Mouse (Mus musculus) spleen, postnatal 36 days (tissue): Measurements from ENCODE around the gene Acox1.

Experiments used
- DNase-seq, 2 experiments: peaks; one replicate each; pipeline ENCODE4 v3.0.0; 2022; ENCODE audit warnings: low spot score in 2 of 2, mixed read lengths in 1 of 2

Gene Acox1

DNA sequence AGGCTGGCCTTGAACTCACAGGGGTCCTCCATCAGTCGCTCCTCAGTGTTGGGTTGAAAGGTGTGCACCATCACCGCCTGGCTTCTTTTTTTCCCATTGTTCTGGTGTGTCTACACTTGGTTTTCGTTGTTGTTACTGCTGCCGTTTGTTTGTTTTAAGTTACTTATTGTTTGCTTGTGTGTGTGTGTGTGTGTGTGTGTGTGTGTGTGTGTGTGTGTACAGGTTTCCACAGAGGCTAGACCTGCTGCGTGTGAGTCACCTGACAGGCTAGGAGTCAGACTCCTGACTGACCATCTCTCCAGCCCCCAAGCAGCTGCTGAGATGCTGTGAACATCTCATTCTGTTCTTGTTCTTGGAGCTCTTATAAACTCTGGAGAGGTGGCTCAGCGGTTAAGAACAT, 14.0 kb upstream of the Acox1 start:
- DNase-seq = no peak

DNA sequence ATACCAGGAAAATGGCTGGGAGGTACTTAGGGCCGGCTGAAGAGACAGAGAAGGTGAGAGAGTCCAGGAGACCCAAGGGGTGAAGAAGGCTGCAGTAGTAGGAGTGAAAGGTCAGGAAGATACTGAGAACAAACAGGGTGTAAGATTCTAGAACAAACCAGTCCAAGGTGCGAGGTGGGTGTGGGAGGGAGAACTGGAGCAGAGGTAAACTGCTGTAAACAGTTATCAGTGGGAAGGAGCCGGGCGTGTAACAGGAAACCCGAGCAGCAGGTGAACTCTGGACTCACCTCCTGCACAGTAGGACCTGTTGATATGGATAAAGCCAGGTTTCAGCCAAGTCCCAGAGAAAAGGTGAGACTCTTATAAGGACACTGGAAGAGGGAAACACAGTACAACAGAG, 11.9 kb upstream of the Acox1 start:
- no peak for DNase-seq

DNA sequence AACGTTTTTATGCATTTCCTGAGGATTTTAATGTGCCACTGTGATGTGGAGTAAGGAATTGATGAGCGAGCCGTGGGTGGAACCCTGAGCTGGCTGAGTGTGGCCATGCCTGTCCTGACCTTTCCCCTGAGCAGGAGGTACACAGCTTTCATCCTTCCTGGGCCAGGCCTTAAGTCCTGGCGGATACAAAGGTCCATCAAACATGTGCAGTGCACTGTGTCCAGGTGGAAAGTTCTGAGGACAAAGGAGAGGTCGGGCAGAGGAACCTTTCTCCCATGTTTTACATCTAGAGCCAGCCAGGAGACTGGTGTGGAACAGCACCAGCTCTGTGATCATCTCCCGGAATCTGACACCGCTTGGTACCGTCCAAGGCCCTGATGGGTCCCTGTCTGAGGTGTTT, 10.4 kb upstream of the Acox1 start:
- DNase-seq = no peak

DNA sequence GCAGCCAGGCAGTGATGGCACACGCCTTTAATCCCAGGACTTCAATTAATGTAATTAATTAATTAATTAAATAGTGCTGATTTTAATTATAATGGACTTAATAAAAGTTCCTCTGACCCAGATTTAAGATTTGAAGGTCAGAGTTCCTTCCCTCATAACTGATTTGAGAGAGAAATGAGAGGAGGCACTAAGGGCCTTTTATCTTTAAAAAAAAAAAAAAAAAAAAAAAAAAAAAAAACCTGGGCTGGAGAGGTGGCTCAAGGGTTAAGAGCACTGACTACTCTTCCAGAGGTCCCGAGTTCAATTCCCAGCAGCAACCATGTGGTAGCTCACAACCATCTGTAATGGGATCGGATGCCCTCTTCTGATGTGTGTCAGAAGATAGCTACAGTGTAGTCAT, 9.8 kb upstream of the Acox1 start:
- no peak for DNase-seq

DNA sequence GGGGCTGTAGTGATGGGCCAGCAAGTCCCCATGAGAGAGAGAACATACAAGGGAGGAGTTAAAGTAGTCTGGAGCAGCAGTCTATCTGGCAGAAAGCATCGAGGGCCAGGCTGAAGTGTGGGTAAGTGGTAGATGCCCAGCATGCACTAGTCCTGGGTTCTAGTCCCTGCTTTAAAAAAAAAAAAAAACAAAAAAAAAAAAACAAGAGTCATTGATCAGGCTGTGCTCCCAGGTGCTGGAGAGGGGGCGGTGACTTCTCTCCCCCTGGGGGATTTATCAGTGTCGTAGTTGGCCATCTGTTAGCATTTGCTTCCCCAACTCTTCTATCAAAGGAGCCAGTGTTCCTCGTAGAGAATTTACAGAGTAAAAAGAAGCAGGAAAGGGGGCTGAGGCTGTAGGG, 7.8 kb upstream of the Acox1 start:
- no peak for DNase-seq

DNA sequence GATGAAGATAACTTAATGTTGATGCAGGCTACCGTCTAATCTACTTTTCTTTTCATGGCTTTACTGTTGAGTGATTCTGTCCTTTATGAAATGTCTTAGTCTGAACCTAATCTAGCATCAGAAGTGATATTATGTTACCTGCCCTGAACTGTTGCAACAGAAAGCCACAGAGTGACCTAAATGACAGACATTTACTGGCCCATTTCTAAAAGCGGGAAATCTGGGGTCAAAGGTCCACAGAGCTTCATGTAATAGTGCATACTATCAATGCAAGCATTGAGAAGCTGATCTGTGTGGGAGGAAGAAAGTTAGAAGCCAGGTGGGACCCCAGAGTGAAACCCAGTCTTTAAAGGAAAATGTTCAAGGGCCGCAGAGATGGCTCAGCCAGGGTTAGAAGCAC, 4.3 kb upstream of the Acox1 start:
- no peak for DNase-seq

DNA sequence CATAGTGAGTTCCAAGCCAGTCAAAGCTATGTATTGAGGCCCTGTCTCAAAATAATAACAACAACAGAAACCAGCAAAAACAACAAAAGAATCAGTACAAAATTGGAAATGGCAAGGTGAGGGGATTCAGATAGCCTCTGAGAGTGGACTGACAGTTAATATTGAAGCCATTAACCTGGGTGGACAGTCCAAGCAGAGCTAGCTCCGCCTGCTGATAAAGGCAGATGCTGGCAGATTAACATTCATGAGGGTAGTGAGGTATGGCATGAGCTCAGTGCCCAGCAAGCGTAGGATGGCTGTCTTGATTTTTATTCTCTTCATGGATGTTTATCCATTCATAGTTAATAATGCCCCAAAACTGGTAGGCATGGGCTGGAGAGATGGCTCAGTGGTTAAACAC, 2.3 kb upstream of the Acox1 start:
- no peak for DNase-seq

DNA sequence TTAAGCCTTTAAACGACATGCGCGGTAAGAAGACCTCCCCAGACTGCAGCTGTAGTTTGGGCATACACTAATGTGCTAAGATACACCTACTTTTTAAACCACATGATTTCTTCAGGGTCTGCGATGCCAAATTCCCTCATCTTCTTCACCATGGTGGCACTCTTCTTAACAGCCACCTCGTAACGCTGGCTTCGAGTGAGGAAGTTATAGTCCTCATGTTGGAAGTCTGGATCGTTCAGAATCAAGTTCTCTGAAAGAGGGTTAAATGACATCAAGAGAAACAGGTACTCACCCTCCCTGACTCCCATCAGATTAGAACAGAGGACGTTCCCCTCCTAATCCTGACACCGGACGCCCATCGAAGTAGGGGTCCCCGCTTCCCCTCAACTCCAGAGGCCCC, 713 bp downstream of the Acox1 start:
- DNase-seq = no peak

DNA sequence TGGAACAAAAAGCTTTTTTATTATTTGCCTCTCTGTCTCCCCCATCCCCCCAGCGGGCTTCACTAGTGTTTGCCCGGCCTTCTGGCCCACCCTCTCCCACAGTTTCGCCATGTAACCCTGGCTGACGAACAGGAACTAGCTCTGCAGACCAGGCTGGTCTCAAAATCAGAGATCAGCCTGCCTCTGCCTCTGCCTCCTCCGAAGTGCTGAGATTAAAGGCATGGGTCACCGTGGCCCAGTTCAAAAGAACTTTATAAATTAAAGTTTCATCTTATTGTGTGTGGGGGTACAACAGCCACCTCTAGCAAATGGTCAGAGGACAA, 1.3 kb downstream of the Acox1 start:
- no peak for DNase-seq

DNA sequence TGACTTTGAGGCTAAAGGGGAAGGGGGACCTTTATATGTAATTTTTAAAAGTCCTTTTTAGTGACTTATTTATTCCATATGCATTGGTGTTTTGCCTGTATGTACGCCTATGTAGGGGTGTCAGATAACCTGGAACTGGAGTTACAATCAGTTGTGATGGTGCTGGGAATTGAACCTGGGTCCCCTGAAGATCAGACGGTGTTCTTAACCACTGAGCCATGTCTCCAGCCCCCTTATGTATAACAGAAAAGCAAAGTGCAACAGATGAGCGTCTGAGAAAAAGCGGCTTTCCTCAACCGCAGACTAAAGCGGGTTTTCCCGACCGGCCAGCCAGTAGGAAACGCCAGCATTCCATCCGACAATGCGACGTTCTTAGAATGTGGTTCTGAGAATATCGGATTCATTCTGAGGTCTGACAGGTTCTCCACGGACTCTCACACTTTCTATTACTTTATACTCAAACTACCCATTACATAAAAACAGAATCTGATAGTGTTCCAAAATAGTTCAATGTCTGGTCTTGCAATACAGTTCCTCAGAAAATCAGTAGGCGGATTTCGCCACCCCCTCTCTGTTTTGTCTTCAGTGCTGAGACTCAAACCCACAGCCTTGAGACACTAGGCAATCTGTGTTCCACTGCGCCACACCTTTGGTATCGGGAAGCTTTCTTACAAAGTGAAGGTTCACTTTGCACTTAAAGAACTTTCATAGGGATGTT, 1.8 kb downstream of the Acox1 start:
- DNase-seq = no peak

DNA sequence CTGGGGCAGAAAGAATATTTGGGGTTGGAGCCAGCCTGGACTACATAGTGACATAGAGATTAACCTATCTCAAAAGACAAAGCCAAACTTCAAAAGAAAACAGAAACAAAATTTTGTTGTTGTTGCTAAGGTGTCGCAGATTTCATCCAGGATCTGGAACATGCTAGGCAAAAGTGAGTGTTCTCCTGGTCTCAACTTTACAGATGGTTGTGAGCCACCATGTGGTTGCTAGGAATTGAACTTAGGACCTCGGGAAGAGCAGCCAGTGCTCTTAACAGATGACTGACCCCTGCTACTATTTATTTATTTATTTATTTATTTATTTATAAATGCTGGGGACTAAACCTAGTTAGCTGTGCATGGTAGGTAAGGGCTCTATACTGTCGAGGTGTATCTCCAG, 2.5 kb downstream of the Acox1 start:
- no peak for DNase-seq

DNA sequence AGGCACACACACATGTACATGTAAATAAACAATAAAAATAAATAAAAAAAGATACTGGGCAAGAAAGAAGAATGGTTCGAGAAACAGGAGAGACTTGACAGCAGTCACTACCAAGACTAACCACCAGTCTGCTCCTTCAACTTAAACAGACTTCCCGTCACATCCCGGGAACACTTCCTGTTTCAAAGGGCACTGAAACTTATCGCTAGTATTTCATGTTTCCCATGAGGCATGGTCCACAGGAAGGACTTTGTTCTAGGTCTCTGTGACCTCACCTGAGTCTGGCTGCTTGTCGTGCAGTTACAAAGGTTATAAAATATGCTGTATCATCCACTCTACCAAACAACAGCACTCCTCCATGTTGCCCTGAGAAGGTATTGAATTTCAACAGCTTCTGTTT, 3.6 kb downstream of the Acox1 start:
- DNase-seq = no peak

DNA sequence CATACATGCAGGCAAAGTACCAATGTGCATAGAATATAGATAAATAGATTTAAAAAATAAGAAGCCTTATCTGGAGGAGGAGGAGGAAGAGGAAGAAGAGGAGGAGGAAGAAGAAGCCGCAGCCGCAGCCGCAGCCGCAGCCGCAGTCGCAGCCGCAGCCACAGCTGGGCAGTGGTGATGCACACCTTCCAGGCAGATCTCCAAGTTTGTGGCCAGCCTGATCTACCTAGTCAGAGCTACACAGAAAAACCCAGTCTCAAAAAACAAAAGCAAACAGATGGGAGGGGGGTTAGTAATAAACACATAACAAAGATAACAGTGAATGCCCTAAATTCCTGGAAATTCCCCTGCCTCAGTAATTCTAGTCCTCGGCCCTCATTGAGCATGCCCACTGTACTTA, 4.2 kb downstream of the Acox1 start:
- DNase-seq = no peak

DNA sequence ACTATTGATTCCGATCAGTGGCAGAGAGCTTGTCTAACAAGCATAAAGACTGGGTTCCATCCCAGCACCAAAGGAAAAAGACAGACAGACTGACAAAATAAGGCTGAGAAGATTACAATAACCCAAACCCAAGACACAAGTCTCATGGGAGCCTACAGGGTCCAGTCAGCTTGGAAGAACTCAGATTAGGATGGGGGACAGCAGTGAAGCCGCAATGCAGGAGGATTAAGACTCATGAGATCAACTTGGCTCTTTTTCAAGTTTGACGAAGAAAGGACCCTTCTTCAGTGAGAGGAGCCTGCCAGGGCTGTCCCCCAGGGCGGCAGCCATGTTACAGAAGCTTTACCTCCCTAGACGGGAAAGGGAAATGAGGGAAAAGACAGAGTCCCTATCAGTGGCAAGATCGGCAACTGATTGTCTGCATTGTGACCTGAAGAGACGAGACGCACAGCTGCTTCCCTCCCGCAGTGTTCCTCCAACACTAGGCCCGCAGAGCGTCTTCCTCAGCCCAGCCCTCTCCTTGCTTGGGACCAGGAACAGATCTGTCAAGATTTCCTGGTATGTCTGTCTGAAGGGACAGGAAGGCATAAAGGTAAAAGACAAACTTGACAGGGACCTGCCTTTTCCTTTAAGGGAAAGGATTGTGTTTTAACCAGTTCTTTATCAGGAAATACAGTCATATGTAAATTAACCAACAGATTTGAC, 11.5 kb downstream of the Acox1 start:
- DNase-seq = no peak

DNA sequence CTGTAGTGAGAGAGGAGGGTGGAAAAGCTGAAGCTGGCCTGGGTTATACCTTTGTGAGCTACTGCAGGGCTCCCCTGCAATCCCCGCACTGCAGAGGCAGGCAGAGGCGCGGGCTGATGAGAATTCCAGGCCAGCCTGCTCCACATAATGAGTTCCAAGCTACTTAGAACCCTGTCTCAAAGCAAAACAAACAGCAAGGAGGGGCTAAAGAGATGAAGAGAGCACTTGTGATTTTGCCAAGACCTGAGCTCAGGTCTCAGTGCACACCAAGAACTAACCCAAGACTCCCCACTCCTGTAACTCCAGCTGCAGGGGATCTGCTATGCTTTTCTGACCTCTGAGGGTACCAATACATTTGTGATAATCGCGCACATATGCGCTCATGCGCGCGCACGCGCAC, 12.5 kb downstream of the Acox1 start:
- no peak for DNase-seq

DNA sequence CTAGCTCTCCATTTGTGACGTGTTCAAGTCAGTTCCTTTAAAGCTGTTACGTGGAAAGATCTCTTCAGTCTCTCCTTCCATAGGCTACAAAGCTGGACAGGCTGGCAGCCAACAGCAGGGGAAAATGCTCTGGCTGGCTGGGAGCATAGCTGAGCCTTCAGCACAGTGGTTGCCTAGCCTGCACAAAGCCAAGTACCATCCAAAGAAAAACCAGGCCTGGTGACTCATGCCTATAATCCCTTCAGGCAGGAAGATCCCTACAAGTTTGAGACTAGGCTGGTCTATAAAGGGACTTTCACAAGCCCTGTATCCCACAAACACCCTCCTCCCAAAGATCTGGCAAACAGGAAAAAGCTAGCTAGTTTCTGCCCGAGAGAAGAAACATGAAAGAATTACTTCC, 13.0 kb downstream of the Acox1 start:
- DNase-seq = no peak

DNA sequence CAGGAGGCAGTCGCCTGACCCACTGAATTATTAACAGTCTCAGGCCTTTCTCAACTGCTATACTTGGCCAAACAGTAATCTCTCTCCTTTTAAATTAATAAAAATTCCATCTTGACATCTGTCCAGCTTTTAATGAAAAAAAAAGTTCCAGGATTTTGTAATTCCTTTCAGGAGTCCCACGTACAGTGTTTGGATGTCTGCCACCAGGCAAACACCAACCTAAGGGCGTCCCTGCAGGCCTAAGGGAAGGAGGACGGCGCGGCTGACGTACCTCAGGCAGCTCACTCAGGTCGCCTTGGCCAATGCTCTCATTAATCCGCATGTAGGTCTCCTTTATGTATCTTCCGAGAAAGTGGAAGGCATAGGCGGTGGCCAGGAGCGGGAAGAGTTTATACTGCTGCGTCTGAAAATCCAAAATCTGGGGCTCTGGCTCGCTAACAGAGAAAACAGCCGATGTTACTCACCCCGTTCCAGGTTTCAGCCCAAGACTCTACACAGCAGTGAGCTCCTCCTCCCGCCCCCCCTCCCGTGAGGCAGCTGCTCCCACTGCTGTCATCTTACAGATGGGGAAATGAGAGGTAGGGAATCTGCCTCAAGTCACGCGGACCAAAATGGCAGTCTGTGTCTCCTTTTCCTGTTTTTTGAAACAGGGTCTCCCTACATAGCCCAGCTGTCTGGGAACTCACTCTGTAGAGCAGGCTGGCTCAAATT, 20.3 kb downstream of the Acox1 start:
- DNase-seq = no peak

DNA sequence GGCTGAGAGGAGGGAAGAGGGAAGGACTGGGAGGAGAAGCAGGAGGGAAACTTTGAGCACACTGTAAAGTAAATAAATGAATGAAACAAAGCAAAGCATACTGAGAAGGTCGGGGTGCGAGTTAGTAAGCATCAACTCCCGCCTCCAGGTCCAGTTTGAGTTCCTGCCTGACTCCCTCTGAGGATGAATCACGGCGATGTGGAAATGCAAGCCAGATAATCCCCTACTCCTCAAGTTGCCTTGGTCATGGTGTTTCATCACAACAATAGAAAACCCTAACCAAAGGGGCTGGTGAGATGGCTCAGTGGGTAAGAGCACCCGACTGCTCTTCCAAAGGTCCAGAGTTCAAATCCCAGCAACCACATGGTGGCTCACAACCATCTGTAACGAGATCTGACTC, 22.8 kb downstream of the Acox1 start:
- no peak for DNase-seq

DNA sequence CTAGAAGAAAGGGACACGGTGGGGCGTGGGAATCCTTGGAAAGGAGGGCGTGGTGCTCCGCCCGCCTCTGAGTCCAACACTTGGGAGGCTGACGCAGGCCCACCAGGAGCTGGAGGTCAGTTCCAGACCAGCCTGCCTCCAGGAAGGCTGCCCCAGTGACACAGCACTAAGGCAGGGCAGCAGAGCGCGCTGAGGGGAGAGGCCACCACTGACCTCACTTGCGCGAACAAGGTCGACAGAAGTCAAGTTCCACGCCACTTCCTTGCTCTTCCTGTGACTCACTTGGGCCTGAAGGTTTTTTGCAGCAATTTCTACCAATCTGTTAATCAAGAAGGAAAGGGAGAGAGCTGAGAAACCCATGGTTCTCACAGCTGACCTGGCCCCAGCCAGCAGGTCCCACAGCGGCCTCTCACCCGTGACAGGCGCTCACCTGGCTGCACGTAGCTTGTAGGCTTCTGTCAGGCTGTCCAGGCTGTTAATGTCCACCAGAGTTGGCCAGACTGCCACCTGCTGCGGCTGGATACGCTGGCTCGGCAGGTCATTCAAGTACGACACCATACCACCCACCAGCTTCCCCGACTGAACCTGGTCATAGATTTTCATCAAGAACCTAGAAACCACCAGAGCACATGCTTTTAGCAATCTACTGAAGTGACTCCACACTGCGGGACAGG, 23.9 kb downstream of the Acox1 start:
- DNase-seq = no peak

DNA sequence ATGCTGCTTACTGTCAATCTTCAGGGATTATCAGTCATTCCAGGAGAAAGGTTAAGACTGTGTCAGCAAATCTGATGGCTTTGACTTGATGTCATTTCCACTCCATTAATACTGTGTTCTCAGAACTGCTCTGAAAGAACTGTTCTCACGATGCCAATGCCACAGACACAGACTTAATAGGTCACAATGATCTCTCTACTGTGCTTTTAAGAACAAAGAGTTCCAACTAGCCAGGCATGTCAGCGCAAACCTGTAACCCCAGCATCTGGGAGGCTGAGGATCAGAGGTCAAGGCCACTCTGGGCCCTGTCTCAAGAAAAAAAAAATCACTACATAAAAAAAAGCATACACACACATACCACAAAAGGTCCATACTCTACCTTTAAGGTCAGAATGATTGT, 26.9 kb downstream of the Acox1 start:
- no peak for DNase-seq

DNA sequence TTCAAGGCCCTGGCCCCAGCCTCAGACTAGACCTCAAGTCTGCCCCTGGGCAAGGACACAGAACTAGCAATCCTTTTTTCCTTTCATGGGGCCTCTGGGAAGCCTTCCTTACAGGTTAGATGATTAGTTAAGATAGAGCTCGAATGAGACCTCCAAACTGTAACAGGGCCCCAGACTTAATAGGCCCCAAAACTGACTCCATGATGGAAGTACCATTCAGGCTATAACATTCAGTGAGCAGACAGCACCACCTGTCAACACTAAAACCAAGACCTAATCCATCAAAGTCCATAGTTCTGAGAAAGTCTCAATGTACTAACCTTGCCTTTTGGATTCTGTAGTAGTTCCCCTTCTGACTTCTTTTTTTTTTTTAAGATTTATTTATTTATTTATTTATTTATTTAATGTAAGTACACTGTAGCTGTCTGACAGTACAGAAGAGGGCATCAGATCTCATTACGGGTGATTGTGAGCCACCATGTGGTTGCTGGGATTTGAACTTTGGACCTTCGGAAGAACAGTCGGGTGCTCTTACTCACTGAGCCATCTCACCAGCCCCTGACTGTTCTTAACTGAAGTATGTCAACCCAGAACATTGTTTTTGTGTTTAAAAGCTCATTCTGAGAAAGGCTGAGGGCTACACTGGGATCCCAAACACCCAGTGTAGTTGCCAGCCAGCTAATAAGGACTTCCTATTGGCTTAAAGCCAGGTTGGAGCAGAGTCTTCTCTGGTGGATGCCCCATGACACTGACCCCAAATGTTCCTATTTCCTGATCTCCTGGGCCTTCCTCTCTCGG, 28.6 kb downstream of the Acox1 start:
- no peak for DNase-seq

DNA sequence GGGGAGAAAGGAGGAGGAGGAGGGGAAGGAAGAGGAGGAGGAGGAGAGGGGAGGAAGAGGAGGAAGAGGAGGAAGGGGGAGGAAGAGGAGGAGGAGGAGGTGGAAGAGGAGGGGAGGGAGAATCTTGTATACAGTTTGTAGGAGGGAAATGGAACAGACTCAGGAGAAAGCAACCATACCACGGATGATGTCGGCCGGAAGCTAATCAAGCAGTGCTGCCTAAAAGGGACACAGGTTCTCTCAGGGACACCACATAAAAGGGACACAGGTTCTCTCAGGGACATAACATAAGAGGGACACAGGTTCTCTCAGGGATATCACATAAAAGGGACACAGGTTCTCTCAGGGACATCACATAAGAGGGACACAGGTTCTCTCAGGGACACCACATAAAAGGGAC, 29.6 kb downstream of the Acox1 start:
- no peak for DNase-seq
